Mouse (Mus musculus): Measurements from ENCODE around the gene Mapk3. TPM values are rescaled to one million over a fixed set of nuclear protein-coding genes. Genes with fewer than 3 reads are reported as not detected.
A peak's percentile ranks its signal among the peaks of the same experiment; 100 is the strongest.

Gene Mapk3
- total and polyA plus RNA-seq, 3 experiments, result 5.2 to 45.1 TPM; not detected in 1

GRCm38 (mm10) chr7:126801057-126801422 is 41.6 kb downstream of the Mapk3 start:
- Histone ChIP-seq H3K4me1 (ENCODE audit: control insufficient read depth in 1 of 2, insufficient read depth in 2 of 2, low read length in 2 of 2) (peaks cover 20 to 47% of the 10 kb centered on the region in 2 experiments), H3K4me3 (ENCODE audit: control insufficient read depth in 1 of 2, insufficient read depth in 1 of 2, low read depth in 2 of 2, low read length in 2 of 2) (peak overlapping the region; percentile 56 to 78), H3K36me3 (ENCODE audit: control insufficient read depth in 1 of 2, insufficient read depth in 2 of 2, low read length in 2 of 2) (peaks cover 9 to 44% of the 10 kb centered on the region in 2 experiments), H3K9ac (ENCODE audit: control insufficient read depth, low read depth, low read length, poor library complexity, severe bottlenecking) (peak overlapping the region; percentile 65), H3K27me3 (ENCODE audit: control insufficient read depth in 1 of 2, insufficient read depth in 2 of 2, low read length in 2 of 2) (no peaks in the 10 kb centered on the region), H3K27ac (ENCODE audit: control insufficient read depth, low read depth, low read length) (peak overlapping the region; percentile 92), H3K79me2 (ENCODE audit: control insufficient read depth, insufficient read depth, low read length, poor library complexity) (peaks cover 35% of the 10 kb centered on the region), H3K9me3 (replicated peaks; ENCODE audit: insufficient read depth, low read length) (no peaks in the 10 kb centered on the region)
- peak; percentile 79 for DNase-seq (ENCODE audit: low read depth, low spot score)
- peak; percentile 64; the same call in 1 of the 2 replicates for TF ChIP-seq ETS1 (IDR thresholded peaks at IDR 0.05; ENCODE audit: low read depth, low read length)
- peak; percentile 77 for TF ChIP-seq SIN3A (IDR thresholded peaks at IDR 0.05; ENCODE audit: low read length)
- TF ChIP-seq CHD1 (IDR thresholded peaks at IDR 0.05; ENCODE audit: low read depth, low read length), result 0 out of 2 replicates have a peak, but pooled peaks have one; percentile 91
- TF ChIP-seq MAX (IDR thresholded peaks at IDR 0.05; ENCODE audit: low read length), result peak; percentile 68; the same call in 1 of the 2 replicates
- no peak for TF ChIP-seq TAL1 (IDR thresholded peaks at IDR 0.05; ENCODE audit: low read length)
- peak; percentile 40; the same call in 1 of the 2 replicates for TF ChIP-seq ZNF384 (IDR thresholded peaks at IDR 0.05; ENCODE audit: low read depth, low read length)
- no peak for TF ChIP-seq JUND (IDR thresholded peaks at IDR 0.05; ENCODE audit: low read depth, low read length)
- TF ChIP-seq E2F4 (IDR thresholded peaks at IDR 0.05; ENCODE audit: borderline replicate concordance, low read depth, low read length), result 0 out of 2 replicates have a peak, but pooled peaks have one; percentile 37
- peak in 1 of 2 experiments; percentile 43; a peak in 1 of 4 replicates for TF ChIP-seq POLR2A (IDR thresholded peaks at IDR 0.05; ENCODE audit: control insufficient read depth in 1 of 2, insufficient read depth in 1 of 2, low read depth in 1 of 2, low read length in 2 of 2, poor library complexity in 1 of 2)
- 0 out of 2 replicates have a peak, but pooled peaks have one; percentile 17 for TF ChIP-seq RCOR1 (IDR thresholded peaks at IDR 0.05; ENCODE audit: low read depth, low read length)
- peak; percentile 82 for TF ChIP-seq MYC (IDR thresholded peaks at IDR 0.05; ENCODE audit: low read depth, low read length)
- no peak for TF ChIP-seq KAT2A (conservative IDR thresholded peaks at IDR 0.05; ENCODE audit: low read depth, low read length)
- TF ChIP-seq EP300 (IDR thresholded peaks at IDR 0.05; ENCODE audit: low read depth in 1 of 2, low read length in 2 of 2), result peak; percentile 57 to 62
- TF ChIP-seq CHD2 (IDR thresholded peaks at IDR 0.05; ENCODE audit: low read length), result no peak
- TF ChIP-seq NELFE (IDR thresholded peaks at IDR 0.05; ENCODE audit: low read depth, low read length), result peak; percentile 32; the same call in 1 of the 2 replicates
- no peak for TF ChIP-seq ELF1 (IDR thresholded peaks at IDR 0.05; ENCODE audit: low read depth, low read length)
- peak; percentile 74 for TF ChIP-seq NRF1 (IDR thresholded peaks at IDR 0.05; ENCODE audit: insufficient read depth, low read depth, low read length, poor library complexity, severe bottlenecking)
- peak; percentile 36; the same call in 1 of the 2 replicates for TF ChIP-seq TBP (IDR thresholded peaks at IDR 0.05; ENCODE audit: low read depth, low read length)
- peak; percentile 53; the same call in 1 of the 2 replicates for TF ChIP-seq TCF12 (IDR thresholded peaks at IDR 0.05; ENCODE audit: low read depth, low read length)
- peak; percentile 100 for TF ChIP-seq ZKSCAN1 (IDR thresholded peaks at IDR 0.05; ENCODE audit: low read depth, low read length)
- TF ChIP-seq MXI1 (IDR thresholded peaks at IDR 0.05; ENCODE audit: low read depth, low read length), result peak; percentile 68

Data from MEL (cell line).